Mouse (Mus musculus): Measurements from ENCODE around the gene Arhgdib. TPM values are rescaled to one million over a fixed set of nuclear protein-coding genes. Genes with fewer than 3 reads are reported as not detected.

Gene Arhgdib
- total and polyA plus RNA-seq, 3 experiments = 321 to 1,150 (median 355) TPM

DNA sequence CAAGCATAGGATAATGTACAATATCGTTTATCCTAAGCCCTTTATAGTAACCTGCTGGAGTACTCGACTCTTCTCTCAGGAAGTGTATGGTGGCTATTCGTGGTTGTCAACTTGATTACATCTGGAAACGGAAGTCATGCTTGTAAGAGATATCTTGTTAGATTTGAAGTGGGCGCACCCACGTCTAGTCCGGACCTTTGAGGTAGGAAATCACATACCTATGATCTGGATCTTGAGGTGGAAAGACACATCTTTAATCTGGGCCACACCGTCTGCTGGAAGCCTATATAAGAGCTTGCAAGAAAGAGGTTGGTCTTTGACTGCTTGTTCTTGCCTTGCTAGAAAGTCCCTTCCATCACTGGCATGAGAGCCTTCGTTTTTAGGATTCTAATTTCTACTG, 39.2 kb downstream of the Arhgdib start:
- Histone ChIP-seq H3K9ac (ENCODE audit: insufficient read depth, low read depth) (no peak overlapping the region), H3K4me2 (ENCODE audit: insufficient read depth, low read depth, poor library complexity, severe bottlenecking) (no peak overlapping the region), H3K27ac (ENCODE audit: insufficient read depth, low read depth) (no peak overlapping the region), H3K79me2 (replicated peaks; ENCODE audit: control insufficient read depth, extremely low read depth, insufficient read depth, poor library complexity, severe bottlenecking) (no peaks in the 10 kb centered on the region), H3K36me3 (replicated peaks in 1 of 2; ENCODE audit: control insufficient read depth in 1 of 2, insufficient read depth in 1 of 2, low read length in 1 of 2) (peaks cover 7 to 31% of the 10 kb centered on the region in 2 experiments), H3K4me3 (replicated peaks in 1 of 3; ENCODE audit: low read depth in 2 of 3, low read length in 2 of 3, poor library complexity in 1 of 3) (no peak overlapping the region), H3K27me3 (replicated peaks) (no peaks in the 10 kb centered on the region), H3K9me3 (replicated peaks; ENCODE audit: low read length) (no peaks in the 10 kb centered on the region), H3K4me1 (ENCODE audit: control insufficient read depth in 1 of 2, insufficient read depth in 2 of 2) (peaks cover 0 to 19% of the 10 kb centered on the region in 2 experiments; a peak in 2 of 4 replicates)
- dilution Hi-C loops (cut with MboI; ENCODE audit: extremely low pct_ligation_motif_present, extremely low pct_unique_long_range_greater_than_20kb, low sequenced_read_pairs) = no loop called here
- no peak for TF ChIP-seq ELF1 (IDR thresholded peaks at IDR 0.05; ENCODE audit: low read depth, low read length)
- no peak for TF ChIP-seq POLR2A (IDR thresholded peaks at IDR 0.05; ENCODE audit: low read depth, low read length)
- no peak for TF ChIP-seq IRF4 (IDR thresholded peaks at IDR 0.05; ENCODE audit: low read depth, low read length)
- no peak for TF ChIP-seq TCF12 (IDR thresholded peaks at IDR 0.05; ENCODE audit: low read depth, low read length)
- TF ChIP-seq ZC3H11A (IDR thresholded peaks at IDR 0.05; ENCODE audit: low read depth, low read length) = no peak
- TF ChIP-seq RCOR1 (conservative IDR thresholded peaks at IDR 0.05; ENCODE audit: low read depth, low read length) = no peak
- TF ChIP-seq KAT2A (IDR thresholded peaks at IDR 0.05; ENCODE audit: insufficient replicate concordance, low read length) = no peak
- no peak for TF ChIP-seq MYC (IDR thresholded peaks at IDR 0.05; ENCODE audit: low read depth, low read length)
- no peak for TF ChIP-seq MAFK (IDR thresholded peaks at IDR 0.05; ENCODE audit: insufficient replicate concordance, low read length)
- TF ChIP-seq TBP (conservative IDR thresholded peaks at IDR 0.05; ENCODE audit: low read depth, low read length) = no peak
- DNase-seq (ENCODE audit: extremely low read depth) = no peak
- in situ Hi-C loops (cut with MboI; ENCODE audit: low pct_ligation_motif_present, low pct_unique_long_range_greater_than_20kb, low sequenced_read_pairs) = no loop called here

- H3K4me3 ChIP-seq (replicated peaks in 1 of 3; ENCODE audit: low read depth in 2 of 3, low read length in 2 of 3, poor library complexity in 1 of 3) = no peak overlapping the region
Measured at GRCm38 (mm10) chr6:136901010-136901409, 40.7 kb downstream of the Arhgdib start.

More at GRCm38 (mm10) chr6:136901010-136901409, 40.7 kb downstream of the Arhgdib start:
- Histone ChIP-seq H3K9ac (ENCODE audit: insufficient read depth, low read depth) (no peak overlapping the region), H3K27ac (ENCODE audit: insufficient read depth, low read depth) (no peak overlapping the region), H3K9me3 (replicated peaks; ENCODE audit: low read length) (no peaks in the 10 kb centered on the region), H3K36me3 (replicated peaks in 1 of 2; ENCODE audit: control insufficient read depth in 1 of 2, insufficient read depth in 1 of 2, low read length in 1 of 2) (peaks cover 0 to 17% of the 10 kb centered on the region in 2 experiments), H3K4me1 (ENCODE audit: control insufficient read depth in 1 of 2, insufficient read depth in 2 of 2) (peaks cover 0 to 19% of the 10 kb centered on the region in 2 experiments; a peak in 2 of 4 replicates), H3K27me3 (replicated peaks) (no peaks in the 10 kb centered on the region), H3K4me2 (ENCODE audit: insufficient read depth, low read depth, poor library complexity, severe bottlenecking) (no peak overlapping the region), H3K79me2 (replicated peaks; ENCODE audit: control insufficient read depth, extremely low read depth, insufficient read depth, poor library complexity, severe bottlenecking) (no peaks in the 10 kb centered on the region)
- DNase-seq (ENCODE audit: extremely low read depth) = no peak
- dilution Hi-C loops (cut with MboI; ENCODE audit: extremely low pct_ligation_motif_present, extremely low pct_unique_long_range_greater_than_20kb, low sequenced_read_pairs) = no loop called here
- TF ChIP-seq JUN (IDR thresholded peaks at IDR 0.05; ENCODE audit: insufficient read depth, low read depth, low read length) = no peak
- TF ChIP-seq ZMIZ1 (IDR thresholded peaks at IDR 0.05; ENCODE audit: low read depth, low read length) = no peak
- TF ChIP-seq MAZ (IDR thresholded peaks at IDR 0.05; ENCODE audit: low read depth, low read length) = no peak
- TF ChIP-seq MAFK (IDR thresholded peaks at IDR 0.05; ENCODE audit: insufficient replicate concordance, low read length) = no peak
- no peak for TF ChIP-seq IRF4 (IDR thresholded peaks at IDR 0.05; ENCODE audit: low read depth, low read length)
- no peak for TF ChIP-seq MXI1 (IDR thresholded peaks at IDR 0.05; ENCODE audit: low read depth, low read length)
- TF ChIP-seq MAX (IDR thresholded peaks at IDR 0.05; ENCODE audit: low read length) = no peak
- TF ChIP-seq HCFC1 (IDR thresholded peaks at IDR 0.05; ENCODE audit: low read depth, low read length) = no peak
- no peak for TF ChIP-seq NELFE (IDR thresholded peaks at IDR 0.05; ENCODE audit: low read depth, low read length)
- no peak for TF ChIP-seq KAT2A (IDR thresholded peaks at IDR 0.05; ENCODE audit: insufficient replicate concordance, low read length)
- TF ChIP-seq BHLHE40 (IDR thresholded peaks at IDR 0.05; ENCODE audit: low read depth, low read length) = no peak
- no peak for TF ChIP-seq MEF2A (IDR thresholded peaks at IDR 0.05; ENCODE audit: borderline replicate concordance, low read depth, low read length)
- no peak for TF ChIP-seq ETS1 (conservative IDR thresholded peaks at IDR 0.05; ENCODE audit: low read depth, low read length)
- TF ChIP-seq GABPA (IDR thresholded peaks at IDR 0.05; ENCODE audit: insufficient replicate concordance, low read depth, low read length) = no peak
- TF ChIP-seq TBP (conservative IDR thresholded peaks at IDR 0.05; ENCODE audit: low read depth, low read length) = no peak
- TF ChIP-seq ZKSCAN1 (IDR thresholded peaks at IDR 0.05; ENCODE audit: borderline replicate concordance, low read depth, low read length) = no peak
- no peak for TF ChIP-seq CHD2 (IDR thresholded peaks at IDR 0.05; ENCODE audit: low read length)
- no peak for TF ChIP-seq ZC3H11A (IDR thresholded peaks at IDR 0.05; ENCODE audit: low read depth, low read length)
- TF ChIP-seq POLR2AphosphoS2 (IDR thresholded peaks at IDR 0.05; ENCODE audit: low read depth, low read length) = no peak
- in situ Hi-C loops (cut with MboI; ENCODE audit: low pct_ligation_motif_present, low pct_unique_long_range_greater_than_20kb, low sequenced_read_pairs) = no loop called here
